20 mouse cellular contexts compared by ENCODE assay signal in the genomic region with DNA sequence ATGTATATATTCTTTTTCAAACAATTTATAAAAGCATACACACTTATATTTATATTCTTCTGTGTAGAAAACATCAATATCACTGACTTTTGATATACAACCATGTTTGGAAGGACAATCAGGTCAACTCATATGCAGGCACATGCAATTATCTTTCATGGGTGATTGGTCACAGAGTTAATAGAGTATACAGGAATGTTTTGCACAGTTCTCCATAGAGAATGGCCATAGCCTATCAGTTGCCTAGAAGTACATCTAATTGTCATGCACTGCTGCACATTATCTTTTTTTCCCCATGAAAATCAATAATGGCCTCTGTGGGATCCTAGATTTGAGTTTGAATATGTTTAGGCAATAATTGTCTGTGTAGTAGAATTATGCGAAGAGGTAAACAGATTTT.
"Had no signal": no experiment of that assay in that cellular context is flagged by ENCODE, and none has a peak within 500 bp of the region (broad histone marks: within the 10 kb centered on the region; RNA-seq: fewer than 3 reads in every experiment).

No protein-coding gene starts in this region.

- H3K27ac ChIP-seq: liver, embryonic 13.5 days; liver, embryonic 15.5 days; lung, embryonic 15.5 days; macrophage; midbrain, embryonic 13.5 days; midbrain, embryonic 15.5 days; neural tube, embryonic 13.5 days; stomach, embryonic 15.5 days; stomach, postnatal 0 days had no signal

- H3K4me2 ChIP-seq: liver, embryonic 11.5 days; liver, embryonic 13.5 days; liver, embryonic 15.5 days; lung, embryonic 15.5 days; midbrain, embryonic 11.5 days; midbrain, embryonic 13.5 days; midbrain, embryonic 15.5 days; neural tube, embryonic 13.5 days; stomach, embryonic 15.5 days had no signal

- ATAC-seq: liver, postnatal 0 days; lung, postnatal 0 days; midbrain, embryonic 13.5 days; midbrain, embryonic 15.5 days had no signal

- H3K36me3 ChIP-seq: liver, embryonic 13.5 days; liver, embryonic 15.5 days; lung, embryonic 15.5 days; midbrain, embryonic 13.5 days; midbrain, embryonic 15.5 days; neural tube, embryonic 13.5 days; stomach, embryonic 15.5 days had no signal

- H3K4me3 ChIP-seq: liver, embryonic 13.5 days; liver, embryonic 15.5 days; lung, embryonic 15.5 days; megakaryocyte, embryonic 14.5 days; midbrain, embryonic 13.5 days; midbrain, embryonic 15.5 days; neural tube, embryonic 13.5 days; stomach, embryonic 15.5 days had no signal

- H3K9ac ChIP-seq: liver, embryonic 13.5 days; liver, embryonic 15.5 days; liver, postnatal 0 days; lung, embryonic 15.5 days; midbrain, embryonic 13.5 days; midbrain, embryonic 15.5 days; neural tube, embryonic 13.5 days; stomach, embryonic 15.5 days had no signal

- H3K27me3 ChIP-seq: liver, embryonic 13.5 days; liver, embryonic 15.5 days; lung, embryonic 15.5 days; megakaryocyte, embryonic 14.5 days; midbrain, embryonic 13.5 days; midbrain, embryonic 15.5 days; neural tube, embryonic 13.5 days; stomach, embryonic 15.5 days had no signal

- DNase-seq: liver, embryonic 13.5 days; liver, postnatal 0 days; lung, adult 2 months; lung, postnatal 14 days; lung, postnatal 36 days; right cerebral cortex, postnatal 14 days; thymus, adult 2 months; thymus, postnatal 25 days had no signal

- H3K4me1 ChIP-seq: liver, embryonic 13.5 days; liver, embryonic 15.5 days; lung, embryonic 15.5 days; megakaryocyte, embryonic 14.5 days; midbrain, embryonic 13.5 days; midbrain, embryonic 15.5 days; neural tube, embryonic 13.5 days; stomach, embryonic 15.5 days had no signal

- H3K9me3 ChIP-seq: liver, embryonic 13.5 days; liver, embryonic 15.5 days; lung, embryonic 15.5 days; megakaryocyte, embryonic 14.5 days; midbrain, embryonic 13.5 days; midbrain, embryonic 15.5 days; neural tube, embryonic 13.5 days; stomach, embryonic 15.5 days had no signal
